ENCODE assay signal across 8 mouse cellular contexts in the genomic region with DNA sequence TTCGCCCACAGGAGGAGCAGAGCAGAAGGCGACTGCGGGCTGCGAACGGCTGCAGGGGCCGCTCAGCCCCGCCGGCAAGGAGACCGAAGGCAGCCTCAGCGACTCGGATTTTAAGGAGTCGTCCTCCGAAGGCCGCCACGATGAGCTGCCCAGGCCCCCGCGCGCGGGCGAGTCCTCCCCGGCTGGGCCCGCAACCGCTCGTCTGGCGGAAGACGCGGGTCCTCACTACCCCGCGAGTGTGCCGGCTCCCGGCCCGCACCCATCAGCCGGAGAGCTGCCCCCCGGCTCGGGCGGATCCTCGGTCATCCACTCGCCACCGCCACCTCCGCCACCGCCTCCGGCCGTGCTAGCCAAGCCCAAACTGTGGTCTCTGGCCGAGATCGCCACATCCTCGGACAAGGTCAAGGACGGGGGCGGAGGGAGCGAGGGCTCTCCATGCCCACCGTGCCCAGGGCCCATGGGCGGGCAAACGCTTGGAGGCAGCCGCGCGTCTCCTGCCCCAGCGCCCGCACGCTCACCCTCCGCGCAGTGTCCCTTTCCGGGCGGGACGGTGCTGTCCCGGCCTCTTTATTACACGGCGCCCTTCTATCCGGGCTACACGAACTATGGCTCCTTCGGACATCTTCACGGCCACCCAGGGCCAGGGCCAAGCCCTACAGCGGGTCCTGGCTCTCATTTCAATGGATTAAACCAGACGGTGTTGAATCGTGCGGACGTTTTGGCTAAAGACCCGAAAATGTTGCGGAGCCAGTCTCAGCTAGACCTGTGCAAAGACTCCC. TPM values are rescaled to one million over a fixed set of nuclear protein-coding genes. Genes with fewer than 3 reads are reported as not detected.
DNase-seq lines count a peak whose midpoint lies in the region; ATAC-seq and TF ChIP-seq lines count a peak whose summit lies in the region.

No protein-coding gene starts in this region.

- H3K9ac ChIP-seq in forebrain, embryonic 15.5 days (replicated peaks): no peak overlapping the region
- peak overlapping the region; percentile 49 for H3K9ac ChIP-seq in kidney, postnatal 0 days (ENCODE audit: low read depth, low read length)
- H3K9ac ChIP-seq in midbrain, postnatal 0 days (replicated peaks; ENCODE audit: low read length, poor library complexity, severe bottlenecking): peak overlapping the region; percentile 78

- peak overlapping the region; percentile 11; the same call in 1 of the 2 replicates for H3K4me2 ChIP-seq in forebrain, embryonic 15.5 days (replicated peaks)
- H3K4me2 ChIP-seq in kidney, postnatal 0 days (ENCODE audit: low read length): peak overlapping the region; percentile 74
- H3K4me2 ChIP-seq in midbrain, postnatal 0 days (ENCODE audit: low read depth, low read length, poor library complexity, severe bottlenecking): peak overlapping the region; percentile 71

- no peak overlapping the region for H3K27ac ChIP-seq in cerebellum, adult 2 months (ENCODE audit: insufficient read depth, low read length)
- H3K27ac ChIP-seq in forebrain, embryonic 15.5 days (replicated peaks): no peak overlapping the region
- no peak overlapping the region for H3K27ac ChIP-seq in kidney, postnatal 0 days
- H3K27ac ChIP-seq in midbrain, postnatal 0 days (ENCODE audit: low read depth, low read length): peak overlapping the region; percentile 87

- no peaks in the 10 kb centered on the region for H3K9me3 ChIP-seq in E14TG2a.4 (ENCODE audit: low read length)
- no peaks in the 10 kb centered on the region for H3K9me3 ChIP-seq in forebrain, embryonic 15.5 days
- no peaks in the 10 kb centered on the region for H3K9me3 ChIP-seq in kidney, postnatal 0 days (replicated peaks; ENCODE audit: low read length)
- no peaks in the 10 kb centered on the region for H3K9me3 ChIP-seq in midbrain, postnatal 0 days (ENCODE audit: low read length)

- TF ChIP-seq CTCF in cerebellum, adult 2 months (IDR thresholded peaks at IDR 0.05; ENCODE audit: borderline replicate concordance, insufficient read depth, low read depth, low read length): no peak
- TF ChIP-seq CTCF in E14TG2a.4 (conservative IDR thresholded peaks at IDR 0.05; ENCODE audit: low read length): no peak
- TF ChIP-seq CTCF in kidney, postnatal 0 days (IDR thresholded peaks at IDR 0.05; ENCODE audit: low read depth): no peak
- TF ChIP-seq CTCF in midbrain, postnatal 0 days (IDR thresholded peaks at IDR 0.05): no peak

- no peak for ATAC-seq in forebrain, embryonic 15.5 days (replicated peaks)
- no peak for ATAC-seq in kidney, postnatal 0 days (replicated peaks; ENCODE audit: low FRiP score, low read depth)
- ATAC-seq in midbrain, postnatal 0 days (ENCODE audit: low FRiP score): no peak
- ATAC-seq in granulocyte monocyte progenitor cell, adult 5-6 weeks (replicated peaks; ENCODE audit: poor library complexity, severe bottlenecking): no peak

- no peak for TF ChIP-seq POLR2A in cerebellum, adult 2 months (IDR thresholded peaks at IDR 0.05; ENCODE audit: borderline replicate concordance, insufficient read depth, low read length)

- peak overlapping the region; percentile 17 for H3K4me3 ChIP-seq in cerebellum, adult 2 months (replicated peaks; ENCODE audit: insufficient read depth, low read depth, low read length)
- H3K4me3 ChIP-seq in E14TG2a.4 (replicated peaks; ENCODE audit: low read length): peak overlapping the region; percentile 60
- peak overlapping the region; percentile 62 for H3K4me3 ChIP-seq in forebrain, embryonic 15.5 days
- peak overlapping the region; percentile 60 for H3K4me3 ChIP-seq in kidney, postnatal 0 days (replicated peaks; ENCODE audit: low read depth, low read length)
- H3K4me3 ChIP-seq in midbrain, postnatal 0 days (ENCODE audit: low read depth, low read length): peak overlapping the region; percentile 66

- 4% methylated on average over 77 of the region's 77 CpGs for WGBS in cerebellum, adult 2 months
- under 1% methylated on average over 77 of the region's 77 CpGs for WGBS in forebrain, embryonic 15.5 days
- 1% methylated on average over 77 of the region's 77 CpGs for WGBS in kidney, postnatal 0 days
- WGBS in midbrain, postnatal 0 days: 1% methylated on average over 69 of the region's 77 CpGs

- no peaks in the 10 kb centered on the region for H3K36me3 ChIP-seq in E14TG2a.4 (ENCODE audit: insufficient read depth, low read length)
- no peaks in the 10 kb centered on the region for H3K36me3 ChIP-seq in forebrain, embryonic 15.5 days
- H3K36me3 ChIP-seq in kidney, postnatal 0 days (ENCODE audit: insufficient read depth, low read length): no peaks in the 10 kb centered on the region
- H3K36me3 ChIP-seq in midbrain, postnatal 0 days (ENCODE audit: insufficient read depth, low read length): no peaks in the 10 kb centered on the region

- peaks cover 6% of the 10 kb centered on the region; the same call in 1 of the 2 replicates for H3K4me1 ChIP-seq in cerebellum, adult 2 months (ENCODE audit: control insufficient read depth, insufficient read depth, low read length)
- peaks cover 58% of the 10 kb centered on the region for H3K4me1 ChIP-seq in E14TG2a.4 (replicated peaks; ENCODE audit: low read depth, low read length)
- H3K4me1 ChIP-seq in forebrain, embryonic 15.5 days: peaks cover 54% of the 10 kb centered on the region
- peaks cover 15% of the 10 kb centered on the region; the same call in 1 of the 2 replicates for H3K4me1 ChIP-seq in kidney, postnatal 0 days (replicated peaks; ENCODE audit: insufficient read depth, low read length)
- H3K4me1 ChIP-seq in midbrain, postnatal 0 days (ENCODE audit: insufficient read depth, low read length): peaks cover 6% of the 10 kb centered on the region

- DNase-seq in cerebellum, adult 2 months: peak in 1 of 2 experiments; percentile 44
- no peak for DNase-seq in cerebellum, adult 11-12 months
- DNase-seq in kidney, postnatal 0 days (ENCODE audit: low spot score): no peak
- no peak for DNase-seq in midbrain, postnatal 0 days (ENCODE audit: low spot score)
- no peak for DNase-seq in urinary bladder, postnatal 25 days (ENCODE audit: low spot score)

- H3K27me3 ChIP-seq in cerebellum, adult 2 months (ENCODE audit: control insufficient read depth, insufficient read depth, low read length): peaks cover 11% of the 10 kb centered on the region; the same call in 1 of the 2 replicates
- peaks cover 82% of the 10 kb centered on the region for H3K27me3 ChIP-seq in E14TG2a.4 (ENCODE audit: insufficient read depth, low read length)
- peaks cover 68% of the 10 kb centered on the region for H3K27me3 ChIP-seq in forebrain, embryonic 15.5 days
- peaks cover 65% of the 10 kb centered on the region for H3K27me3 ChIP-seq in kidney, postnatal 0 days (ENCODE audit: insufficient read depth, low read length)
- peaks cover 10% of the 10 kb centered on the region; the same call in 1 of the 2 replicates for H3K27me3 ChIP-seq in midbrain, postnatal 0 days (ENCODE audit: insufficient read depth, low read length)

RNA-seq across cellular contexts. Expression of gene Irx5, which starts 2.8 kb away (rescaled TPM):
- polyA plus RNA-seq in cerebellum, adult 2 months (2012; rRNA removed): 4.5 and 4.7 TPM in 2 replicates
- polyA plus RNA-seq in forebrain, embryonic 15.5 days (2015; fragmentation: Nextera tagmentation; extraction: Ambion mirVana): 0.85 and 0.88 TPM in 2 replicates
- 3.0 and 3.9 TPM in 2 replicates for polyA plus RNA-seq in kidney, postnatal 0 days (2015; fragmentation: Nextera tagmentation; extraction: Ambion mirVana)
- total RNA-seq in midbrain, postnatal 0 days (2014; rRNA removed): 30.5 and 37.7 TPM in 2 replicates
- polyA plus RNA-seq in midbrain, postnatal 0 days (2015; fragmentation: Nextera tagmentation; extraction: Ambion mirVana): 14.1 and 16.1 TPM in 2 replicates
- total RNA-seq in granulocyte monocyte progenitor cell, adult 5-6 weeks (2014; fragmentation: Nextera tagmentation): not detected in 2 replicates
- not detected in 2 replicates for total RNA-seq in granulocyte monocyte progenitor cell, adult 5-6 weeks (2017)

Comparison
In these comparisons a context has a peak if more than half of its experiments do, and no peak if none do; other contexts are left out.
1. H3K4me2 ChIP-seq: peak in every context shown above with its lines; median percentile 74 in kidney, postnatal 0 days; 71 in midbrain, postnatal 0 days; 11 in forebrain, embryonic 15.5 days.